Mouse (Mus musculus) gastrocnemius, postnatal 10 days (tissue): Measurements from ENCODE around the gene Htr3a. TPM values are rescaled to one million over a fixed set of nuclear protein-coding genes. Genes with fewer than 3 reads are reported as not detected.

Experiments
- DNase-seq: peaks from one replicate; pipeline ENCODE4 v3.0.0; 2021; ENCODE audit warnings: mixed read lengths
- long read RNA-seq, 2 experiments: library from polyadenylated mRNA; stranded (forward); transcript quantifications; one replicate each; pipeline ENCODE4 v2.0.0; 2021
- total RNA-seq, 2 experiments: library from RNA; stranded (reverse); gene quantifications; 2 replicates each; pipeline ENCODE4 v1.2.3; 2021

The Htr3a gene
- total RNA-seq: not detected
- long read RNA-seq, experiment 1: 0 reads
- long read RNA-seq, experiment 2: 0 reads

- peak; percentile 58 for DNase-seq
Measured at GRCm38 (mm10) chr9:48910885-48911537, at the start of gene Htr3a. Gene Htr3a, minus strand, starts transcription at chr9:48911099.

- no peak for DNase-seq
Measured at GRCm38 (mm10) chr9:48947565-48947964, 36.7 kb upstream of the Htr3a start.

GRCm38 (mm10) chr9:48942349-48942748 is 31.4 kb upstream of the Htr3a start:
- DNase-seq: no peak

GRCm38 (mm10) chr9:48929436-48929835 is 18.5 kb upstream of the Htr3a start:
- no peak for DNase-seq

GRCm38 (mm10) chr9:48928781-48929180 is 17.9 kb upstream of the Htr3a start:
- DNase-seq: no peak

GRCm38 (mm10) chr9:48916011-48916788 is 5.3 kb upstream of the Htr3a start:
- no peak for DNase-seq

- no peak for DNase-seq
Measured at GRCm38 (mm10) chr9:48904421-48904820, 6.5 kb downstream of the Htr3a start.

- no peak for DNase-seq
Measured at GRCm38 (mm10) chr9:48903766-48904165, 7.1 kb downstream of the Htr3a start.

- DNase-seq: peak; percentile 22
Measured at GRCm38 (mm10) chr9:48898551-48898950, 12.3 kb downstream of the Htr3a start.

GRCm38 (mm10) chr9:48895819-48896536 is 14.9 kb downstream of the Htr3a start:
- no peak for DNase-seq

- no peak for DNase-seq
Measured at GRCm38 (mm10) chr9:48894755-48895154, 16.1 kb downstream of the Htr3a start.

- peak; percentile 70 for DNase-seq
Measured at GRCm38 (mm10) chr9:48893986-48894385, 16.9 kb downstream of the Htr3a start.

- no peak for DNase-seq
Measured at GRCm38 (mm10) chr9:48889093-48889492, 21.8 kb downstream of the Htr3a start.

GRCm38 (mm10) chr9:48872896-48873295 is 38.0 kb downstream of the Htr3a start:
- DNase-seq: no peak

- no peak for DNase-seq
Measured at GRCm38 (mm10) chr9:48866523-48867121, 44.3 kb downstream of the Htr3a start.

GRCm38 (mm10) chr9:48865235-48865634 is 45.7 kb downstream of the Htr3a start:
- no peak for DNase-seq

GRCm38 (mm10) chr9:48861481-48861880 is 49.4 kb downstream of the Htr3a start:
- no peak for DNase-seq

GRCm38 (mm10) chr9:48860526-48860845 is 50.4 kb downstream of the Htr3a start:
- DNase-seq: peak; percentile 64

- DNase-seq: no peak
Measured at GRCm38 (mm10) chr9:48859828-48860525, 50.9 kb downstream of the Htr3a start.

- no peak for DNase-seq
Measured at GRCm38 (mm10) chr9:48857944-48858343, 53.0 kb downstream of the Htr3a start.

GRCm38 (mm10) chr9:48856240-48856639 is 54.7 kb downstream of the Htr3a start:
- DNase-seq: no peak

GRCm38 (mm10) chr9:48849531-48849930 is 61.4 kb downstream of the Htr3a start:
- no peak for DNase-seq
